Mouse (Mus musculus): ENCODE results near the gene Nfatc2.

The Nfatc2 gene

GRCm38 (mm10) chr2:168489953-168490352 lies 111.5 kb downstream of the Nfatc2 start:
- CTCF ChIA-PET, result no interaction called here

DNA sequence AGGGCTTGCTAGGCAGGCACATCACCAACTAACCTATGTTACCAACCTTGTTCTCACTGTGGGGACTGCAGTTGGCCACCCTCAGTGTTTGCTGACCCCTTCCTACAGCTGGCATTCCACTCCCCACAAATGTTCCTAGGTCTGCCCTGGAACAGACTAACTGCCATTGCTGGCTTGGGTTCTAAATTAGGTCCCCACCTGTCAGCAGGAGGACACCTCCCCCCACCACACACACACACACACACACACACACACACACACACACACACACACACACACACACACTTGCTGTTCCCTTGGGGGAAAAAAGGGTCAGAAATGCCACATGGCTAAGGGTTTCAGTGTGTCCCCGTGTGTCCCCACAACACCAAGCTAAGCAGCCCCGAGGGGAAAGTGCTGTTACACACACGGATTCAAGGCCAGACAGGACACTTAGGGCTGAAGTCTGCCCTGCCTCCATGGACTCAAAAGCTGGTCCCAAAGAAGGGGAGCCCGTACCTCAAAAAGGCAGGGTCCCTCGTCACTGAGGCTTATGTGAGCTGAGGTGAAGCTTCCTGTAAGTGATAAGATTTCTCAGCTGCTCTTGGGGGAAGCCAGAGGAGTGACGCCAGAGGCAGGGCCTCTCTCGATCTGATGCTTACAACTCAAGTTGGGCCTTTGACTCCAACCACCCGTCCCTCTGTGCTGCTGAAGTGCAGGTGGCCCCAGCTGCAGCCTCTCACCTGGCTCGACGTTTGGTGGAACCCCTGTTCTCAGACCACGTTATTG lies 113.1 kb downstream of the Nfatc2 start:
- CTCF ChIA-PET, result interaction anchor here (0.6 to 0.7 kb wide), 2 partner anchors 14 to 213 kb away, joined by 3 to 4 read pairs; no protein-coding TSS in a partner anchor

DNA sequence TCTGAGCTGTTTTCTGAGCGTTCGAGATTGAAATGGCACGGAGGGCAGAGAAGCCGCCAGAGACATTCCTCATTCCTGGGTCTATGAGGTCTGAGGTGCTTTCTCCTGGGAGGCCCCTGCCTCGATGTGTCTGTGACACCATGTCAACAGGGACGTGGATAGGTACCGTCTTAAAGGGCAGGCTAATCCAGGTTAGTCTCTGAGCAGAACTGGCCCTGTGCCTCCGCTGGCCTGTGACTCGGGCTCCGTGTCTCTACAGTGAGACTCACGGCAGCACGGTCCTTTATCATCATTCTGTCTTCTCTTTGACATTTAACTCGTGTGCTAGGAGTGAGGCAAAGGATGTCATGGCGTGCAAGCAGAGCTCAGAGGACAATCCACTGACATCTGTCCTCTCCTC lies 120.3 kb downstream of the Nfatc2 start:
- CTCF ChIA-PET, result no interaction called here

DNA sequence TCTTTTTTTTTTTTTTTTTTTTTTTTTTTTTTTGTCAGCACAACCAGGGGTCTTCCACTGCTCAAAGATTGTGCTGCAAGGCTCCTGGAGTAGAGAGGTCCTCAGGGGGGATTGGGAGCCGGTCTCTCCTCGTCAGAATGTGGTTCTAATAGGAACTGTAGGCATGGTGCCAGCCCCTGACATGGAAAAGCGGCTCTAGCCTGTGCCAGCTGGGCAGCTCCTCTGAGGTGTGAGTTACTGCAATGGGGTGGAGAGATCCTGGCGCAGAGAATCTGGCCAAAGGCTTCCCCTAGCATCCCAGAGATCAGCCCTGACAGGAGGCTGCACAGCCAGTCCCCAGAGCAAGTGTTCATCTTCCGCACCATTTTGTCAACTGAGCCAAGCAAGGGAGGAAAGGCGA lies 120.8 kb downstream of the Nfatc2 start:
- CTCF ChIA-PET, result no interaction called here

DNA sequence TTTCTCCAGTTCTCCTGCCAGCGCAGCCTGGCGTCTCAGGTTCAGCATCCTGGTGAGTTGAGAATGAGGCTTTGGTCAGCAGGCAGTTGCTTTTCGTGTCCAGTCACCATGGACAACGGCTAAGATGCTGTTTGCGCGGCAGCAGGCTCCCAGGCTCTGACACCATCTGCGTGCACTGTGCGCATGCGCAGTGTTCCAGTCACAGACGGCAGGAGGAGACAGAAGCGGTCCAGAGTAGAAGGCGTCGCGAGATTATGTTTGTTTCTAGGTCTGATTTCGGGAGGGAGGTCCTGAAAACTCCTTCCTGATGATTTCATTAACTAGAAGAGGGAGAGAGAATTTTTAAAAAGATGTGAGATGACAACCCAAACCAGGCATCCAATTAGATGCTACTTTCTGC lies 121.5 kb downstream of the Nfatc2 start:
- CTCF ChIA-PET, result no interaction called here

DNA sequence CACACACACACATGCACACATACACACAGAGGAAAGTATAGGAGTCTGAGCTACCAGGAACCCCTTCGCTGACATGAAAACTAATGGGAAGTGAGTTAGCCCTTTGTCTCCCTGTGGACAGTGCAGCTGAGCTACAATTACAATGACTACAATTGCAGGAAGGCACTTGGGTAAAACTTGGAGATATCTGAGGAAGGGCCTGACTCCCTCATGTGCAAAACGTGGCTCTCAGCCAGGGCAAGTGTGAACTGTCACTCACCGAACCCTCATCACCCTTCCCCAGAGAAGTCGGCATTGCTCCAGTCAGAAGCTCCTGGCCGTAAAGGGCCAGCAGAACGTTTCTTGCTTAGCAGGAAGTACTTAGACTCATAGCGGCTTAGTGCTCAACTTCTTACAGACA lies 123.0 kb downstream of the Nfatc2 start:
- CTCF ChIA-PET, result interaction anchor here (0.7 to 1.0 kb wide), 2 partner anchors 9 to 28 kb away, joined by 3 read pairs; no protein-coding TSS in a partner anchor

GRCm38 (mm10) chr2:168473496-168473895 lies 128.0 kb downstream of the Nfatc2 start:
- CTCF ChIA-PET, result no interaction called here

DNA sequence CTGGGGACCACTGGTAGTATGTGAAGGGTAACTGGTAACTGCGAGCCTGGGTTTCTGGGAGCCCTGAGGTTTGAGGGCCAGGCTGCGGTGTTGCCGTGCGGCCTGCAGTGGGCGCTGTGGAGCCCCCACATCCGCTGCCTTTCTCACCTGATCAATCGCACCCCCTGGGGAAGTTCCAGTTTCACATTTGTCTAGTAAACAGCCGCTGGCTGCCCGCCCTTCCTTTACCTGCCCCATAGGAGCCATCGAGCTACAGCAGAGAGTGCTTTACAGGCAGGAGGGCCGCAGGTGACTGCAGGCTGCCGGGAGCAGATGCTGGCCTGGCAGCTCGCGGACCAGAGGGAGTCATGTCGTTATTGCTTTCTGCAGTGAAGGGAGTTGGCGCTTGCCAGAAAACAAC lies 128.6 kb downstream of the Nfatc2 start:
- CTCF ChIA-PET, result no interaction called here

DNA sequence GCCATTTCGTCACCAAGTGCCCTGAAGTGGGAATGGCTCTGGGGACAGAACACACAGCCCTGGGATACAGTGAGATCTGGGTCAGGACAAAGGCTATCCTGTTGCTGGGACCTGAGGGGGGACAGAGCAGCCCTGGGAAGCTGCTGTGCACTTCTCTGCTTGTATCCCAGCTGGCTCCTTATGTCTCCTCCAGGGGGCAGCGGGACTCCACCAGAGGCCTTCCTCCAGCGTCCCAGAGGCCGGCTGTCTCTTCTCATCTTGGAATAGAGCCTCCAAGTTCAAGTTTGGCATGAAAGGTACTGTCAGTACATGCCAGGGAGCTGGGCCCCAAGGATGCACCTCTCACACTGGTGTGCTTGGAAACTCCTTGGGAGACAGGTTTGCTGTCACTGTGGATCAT lies 132.4 kb downstream of the Nfatc2 start:
- CTCF ChIA-PET, result interaction anchor here (0.8 to 1.4 kb wide), 3 partner anchors 9 to 220 kb away, joined by 3 read pairs; no protein-coding TSS in a partner anchor

- CTCF ChIA-PET, result interaction anchor here (0.6 kb wide), 1 partner anchor 158 kb away, joined by 4 read pairs; no protein-coding TSS in a partner anchor
Measured at GRCm38 (mm10) chr2:168467166-168467565, 134.3 kb downstream of the Nfatc2 start.

- CTCF ChIA-PET, result no interaction called here
Measured at GRCm38 (mm10) chr2:168466066-168466465, 135.4 kb downstream of the Nfatc2 start.

DNA sequence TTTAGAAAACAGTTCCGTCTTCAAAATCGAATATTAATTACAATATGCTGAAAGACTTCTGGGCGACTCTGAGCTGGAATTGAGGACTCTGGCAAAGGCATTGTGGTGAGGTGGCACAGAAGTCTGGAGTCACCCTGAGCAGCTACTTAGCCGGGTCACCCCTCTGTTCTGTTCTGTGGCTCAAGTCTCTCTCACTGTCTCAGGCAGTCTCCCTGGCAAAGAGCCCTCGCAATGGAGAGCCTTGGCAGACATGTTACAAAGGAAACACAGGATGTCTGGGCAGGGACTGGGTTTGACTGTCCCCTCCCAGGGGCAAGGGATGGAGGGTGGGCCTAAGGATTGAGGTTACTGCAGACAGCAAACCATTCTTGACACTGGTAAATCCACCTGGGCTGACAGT lies 135.8 kb downstream of the Nfatc2 start:
- CTCF ChIA-PET, result no interaction called here

GRCm38 (mm10) chr2:168461865-168462264 lies 139.6 kb downstream of the Nfatc2 start:
- CTCF ChIA-PET, result no interaction called here

- CTCF ChIA-PET, result no interaction called here
Measured at GRCm38 (mm10) chr2:168459627-168460026, 141.8 kb downstream of the Nfatc2 start.

DNA sequence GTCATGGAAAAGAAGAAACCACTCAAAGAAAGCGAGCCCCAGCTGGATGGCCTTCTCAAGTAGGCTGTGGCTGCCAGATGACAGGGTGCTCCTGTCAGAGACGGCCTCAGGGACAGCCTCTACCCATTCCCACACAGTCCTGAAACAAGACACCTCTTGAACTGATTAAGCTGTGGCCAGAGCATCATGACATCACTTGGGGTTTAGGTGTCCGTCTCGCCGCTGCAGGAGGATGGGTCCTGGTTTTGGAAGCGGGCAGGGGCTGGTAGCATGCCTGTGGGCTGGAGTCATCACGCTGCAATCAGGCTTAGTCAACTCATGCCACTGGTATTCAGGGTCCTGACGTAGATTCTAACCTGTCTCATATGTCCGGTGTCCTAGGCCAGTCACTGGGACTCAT lies 142.9 kb downstream of the Nfatc2 start:
- CTCF ChIA-PET, result no interaction called here

GRCm38 (mm10) chr2:168451714-168452708 lies 149.4 kb downstream of the Nfatc2 start:
- CTCF ChIA-PET, result interaction anchor here (0.5 to 0.9 kb wide), 2 partner anchors 9 to 75 kb away, joined by 4 to 19 read pairs; no protein-coding TSS in a partner anchor

- CTCF ChIA-PET, result interaction anchor here (0.6 to 0.9 kb wide), 2 partner anchors 27 to 76 kb away, joined by 3 to 19 read pairs; no protein-coding TSS in a partner anchor
Measured at GRCm38 (mm10) chr2:168450977-168451376, 150.5 kb downstream of the Nfatc2 start.

GRCm38 (mm10) chr2:168448054-168448453 lies 153.4 kb downstream of the Nfatc2 start:
- CTCF ChIA-PET, result no interaction called here

GRCm38 (mm10) chr2:168447601-168448000 lies 153.9 kb downstream of the Nfatc2 start:
- CTCF ChIA-PET, result no interaction called here

GRCm38 (mm10) chr2:168445211-168445810 lies 156.1 kb downstream of the Nfatc2 start:
- CTCF ChIA-PET, result interaction anchor here (1.0 to 2.2 kb wide), 6 partner anchors 13 to 198 kb away, joined by 3 to 7 read pairs (median 4); no protein-coding TSS in a partner anchor

GRCm38 (mm10) chr2:168444126-168444525 lies 157.3 kb downstream of the Nfatc2 start:
- CTCF ChIA-PET, result interaction anchor here (2.2 kb wide), 1 partner anchor 16 kb away, joined by 5 read pairs; no protein-coding TSS in a partner anchor

- CTCF ChIA-PET, result no interaction called here
Measured at GRCm38 (mm10) chr2:168441494-168441893, 160.0 kb downstream of the Nfatc2 start.

All from spleen, embryonic (tissue).